Mouse (Mus musculus): ENCODE results near the gene Naa11. TPM values are rescaled to one million over a fixed set of nuclear protein-coding genes. Genes with fewer than 3 reads are reported as not detected.

Naa11 gene
- polyA plus RNA-seq (2015; fragmentation: Nextera tagmentation; extraction: Ambion mirVana), result 0.04 TPM in 1 of 2 replicates, not detected in the other

DNA sequence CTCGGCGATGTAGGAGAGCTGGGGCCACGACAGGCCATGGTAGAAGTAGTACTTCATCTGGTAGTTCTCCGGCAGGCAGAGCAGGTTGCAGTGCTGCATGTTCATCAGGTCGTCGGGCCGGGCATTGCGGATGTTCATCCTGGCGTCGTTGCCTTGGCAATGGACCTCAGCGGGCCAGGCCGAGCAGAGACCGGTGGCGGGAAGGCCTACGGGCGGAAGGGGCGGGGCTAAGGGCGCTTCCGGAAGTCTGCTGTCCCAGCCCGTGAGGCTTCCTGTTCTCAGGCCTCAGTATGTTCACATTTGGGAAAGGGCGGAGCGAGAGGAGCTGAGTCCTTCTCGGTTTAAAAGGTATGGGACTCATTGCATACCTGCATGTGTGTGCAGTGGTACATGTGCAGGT is at the start of gene Naa11:
Gene Naa11 (minus strand): TSS at position 220 of the 400 bp plus-strand sequence.
- Histone ChIP-seq H3K9me3 (no peaks in the 10 kb centered on the region), H3K9ac (no peak within 1 kb of the TSS), H3K27ac (replicated peaks) (no peak within 1 kb of the TSS), H3K4me3 (no peak within 1 kb of the TSS), H3K4me1 (peaks cover 20% of the 10 kb centered on the region), H3K36me3 (no peaks in the 10 kb centered on the region), H3K4me2 (no peak within 1 kb of the TSS), H3K27me3 (replicated peaks) (no peaks in the 10 kb centered on the region)
- no peak for ATAC-seq (ENCODE audit: extremely low read depth, insufficient number of reproducible peaks, low FRiP score, low TSS enrichment)
- 89% methylated on average over 23 of the region's 23 CpGs for WGBS

DNA sequence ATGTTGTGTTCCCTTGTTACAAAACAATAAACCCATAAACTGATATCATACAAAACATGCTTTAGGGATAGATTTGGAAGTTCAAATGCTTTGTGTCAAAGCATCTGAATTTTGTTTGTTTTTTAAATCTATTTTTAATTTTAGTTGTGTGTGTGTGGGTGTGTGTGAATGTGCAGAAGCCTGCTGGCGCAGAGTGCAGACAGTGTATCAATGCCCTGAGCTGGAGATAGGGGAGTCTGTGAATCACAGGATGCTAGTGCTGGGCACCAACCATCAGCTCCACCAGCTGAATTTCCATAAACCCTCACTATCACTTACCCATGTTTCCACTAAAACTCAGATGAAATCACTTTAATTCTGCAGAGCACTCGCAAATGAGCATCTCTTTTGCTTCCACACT is 40.3 kb upstream of the Naa11 start:
- H3K9ac ChIP-seq, result no peak overlapping the region
- no peak overlapping the region for H3K4me2 ChIP-seq
- 71% methylated on average over 2 of the region's 2 CpGs for WGBS
- H3K27ac ChIP-seq (replicated peaks), result no peak overlapping the region
- H3K36me3 ChIP-seq, result no peaks in the 10 kb centered on the region
- no peak overlapping the region for H3K4me3 ChIP-seq
- H3K9me3 ChIP-seq, result no peaks in the 10 kb centered on the region
- no peaks in the 10 kb centered on the region for H3K27me3 ChIP-seq (replicated peaks)
- H3K4me1 ChIP-seq, result no peaks in the 10 kb centered on the region
- ATAC-seq (ENCODE audit: extremely low read depth, insufficient number of reproducible peaks, low FRiP score, low TSS enrichment), result no peak

DNA sequence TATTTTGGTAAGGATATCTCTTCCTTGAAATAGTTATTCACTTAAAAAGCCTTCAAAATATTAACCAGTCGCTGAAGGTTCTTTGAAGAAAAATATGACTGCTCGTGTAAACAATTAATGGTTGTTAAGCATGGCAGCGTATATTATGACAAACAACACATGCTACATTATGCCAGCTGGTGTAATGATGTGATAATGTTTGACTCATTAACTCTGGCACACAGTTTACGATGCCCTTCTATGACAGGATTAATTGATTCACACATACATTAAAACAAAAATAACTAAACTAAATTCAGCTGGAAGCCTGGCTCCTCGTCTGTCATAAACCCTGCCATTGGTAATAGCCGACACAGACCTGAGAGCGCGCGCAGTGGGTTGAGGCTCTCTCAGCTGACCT is 37.8 kb upstream of the Naa11 start:
- H3K36me3 ChIP-seq, result no peaks in the 10 kb centered on the region
- 79% methylated on average over 9 of the region's 9 CpGs for WGBS
- H3K9me3 ChIP-seq, result no peaks in the 10 kb centered on the region
- no peak overlapping the region for H3K27ac ChIP-seq (replicated peaks)
- ATAC-seq (ENCODE audit: extremely low read depth, insufficient number of reproducible peaks, low FRiP score, low TSS enrichment), result no peak
- H3K4me2 ChIP-seq, result no peak overlapping the region
- no peak overlapping the region for H3K9ac ChIP-seq
- H3K27me3 ChIP-seq (replicated peaks), result no peaks in the 10 kb centered on the region
- no peak overlapping the region for H3K4me3 ChIP-seq
- no peaks in the 10 kb centered on the region for H3K4me1 ChIP-seq

GRCm38 (mm10) chr5:97421669-97422068 is 29.5 kb upstream of the Naa11 start:
- H3K4me1 ChIP-seq, result no peaks in the 10 kb centered on the region
- WGBS, result 78% methylated on average over 2 of the region's 2 CpGs

DNA sequence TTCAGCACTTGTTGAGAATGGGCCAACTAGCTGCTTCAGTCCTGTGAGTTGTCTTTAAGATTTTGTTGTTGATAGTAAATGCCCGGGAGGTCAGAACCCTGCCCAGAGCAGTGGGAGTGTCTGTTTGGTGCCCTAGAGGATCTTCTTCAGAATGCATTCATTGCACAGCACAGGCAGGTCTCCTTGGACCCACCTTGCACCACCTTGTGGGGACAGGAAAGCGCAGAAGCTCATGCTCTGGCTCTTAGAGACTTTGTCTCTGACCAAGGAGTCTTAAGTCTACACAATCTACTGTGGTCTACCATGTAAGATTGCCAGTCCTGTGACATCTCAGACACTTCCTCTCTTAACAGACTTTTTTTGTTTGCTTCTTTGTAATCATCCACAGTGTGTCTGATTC is 25.0 kb upstream of the Naa11 start:
- no peaks in the 10 kb centered on the region for H3K36me3 ChIP-seq
- H3K4me2 ChIP-seq, result no peak overlapping the region
- H3K27ac ChIP-seq (replicated peaks), result no peak overlapping the region
- 68% methylated on average over 2 of the region's 2 CpGs for WGBS
- no peaks in the 10 kb centered on the region for H3K4me1 ChIP-seq
- no peaks in the 10 kb centered on the region for H3K27me3 ChIP-seq (replicated peaks)
- H3K9ac ChIP-seq, result no peak overlapping the region
- H3K4me3 ChIP-seq, result no peak overlapping the region
- no peak for ATAC-seq (ENCODE audit: extremely low read depth, insufficient number of reproducible peaks, low FRiP score, low TSS enrichment)
- no peaks in the 10 kb centered on the region for H3K9me3 ChIP-seq

More at GRCm38 (mm10) chr5:97421669-97422068, 29.5 kb upstream of the Naa11 start:
- Histone ChIP-seq H3K36me3 (no peaks in the 10 kb centered on the region), H3K9me3 (no peaks in the 10 kb centered on the region), H3K27me3 (replicated peaks) (no peaks in the 10 kb centered on the region), H3K27ac (replicated peaks) (no peak overlapping the region), H3K4me2 (no peak overlapping the region), H3K4me3 (no peak overlapping the region), H3K9ac (no peak overlapping the region)
- ATAC-seq (ENCODE audit: extremely low read depth, insufficient number of reproducible peaks, low FRiP score, low TSS enrichment), result no peak

- no peaks in the 10 kb centered on the region for H3K27me3 ChIP-seq (replicated peaks)
- H3K4me2 ChIP-seq, result no peak overlapping the region
- no peak overlapping the region for H3K9ac ChIP-seq
- 64% methylated on average over 6 of the region's 6 CpGs for WGBS
- no peaks in the 10 kb centered on the region for H3K9me3 ChIP-seq
- no peak for ATAC-seq (ENCODE audit: extremely low read depth, insufficient number of reproducible peaks, low FRiP score, low TSS enrichment)
- no peak overlapping the region for H3K27ac ChIP-seq (replicated peaks)
- no peaks in the 10 kb centered on the region for H3K4me1 ChIP-seq
- no peak overlapping the region for H3K4me3 ChIP-seq
- H3K36me3 ChIP-seq, result no peaks in the 10 kb centered on the region
Observed at GRCm38 (mm10) chr5:97415837-97416236, 23.7 kb upstream of the Naa11 start.

GRCm38 (mm10) chr5:97413716-97414115 is 21.5 kb upstream of the Naa11 start:
- no peak for ATAC-seq (ENCODE audit: extremely low read depth, insufficient number of reproducible peaks, low FRiP score, low TSS enrichment)
- Histone ChIP-seq H3K4me2 (no peak overlapping the region), H3K27me3 (replicated peaks) (no peaks in the 10 kb centered on the region), H3K4me1 (no peaks in the 10 kb centered on the region), H3K9ac (no peak overlapping the region), H3K4me3 (no peak overlapping the region), H3K36me3 (no peaks in the 10 kb centered on the region), H3K9me3 (no peaks in the 10 kb centered on the region), H3K27ac (replicated peaks) (no peak overlapping the region)
- 75% methylated on average over 3 of the region's 3 CpGs for WGBS

DNA sequence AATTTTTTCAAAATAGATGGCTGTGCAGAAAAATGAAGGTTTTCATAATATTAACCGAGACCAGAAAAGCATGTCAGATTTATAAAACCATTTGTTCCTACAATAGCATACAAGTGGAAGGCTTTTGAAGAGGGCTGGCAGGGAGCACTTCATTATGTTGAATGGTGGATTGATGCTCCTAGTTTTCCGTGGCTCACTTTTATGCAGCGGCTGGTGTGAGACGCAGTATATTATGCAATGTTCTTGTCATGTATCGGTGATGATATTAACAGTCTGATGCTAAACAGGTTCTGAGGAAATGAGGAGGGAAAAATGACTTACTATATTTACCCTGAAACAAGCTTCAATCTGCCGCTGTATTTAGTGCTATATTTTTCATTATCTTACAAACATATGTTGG is 18.0 kb upstream of the Naa11 start:
- no peak for ATAC-seq (ENCODE audit: extremely low read depth, insufficient number of reproducible peaks, low FRiP score, low TSS enrichment)
- peaks cover 4% of the 10 kb centered on the region; the same call in 1 of the 2 replicates for H3K9me3 ChIP-seq
- no peak overlapping the region for H3K4me2 ChIP-seq
- H3K4me3 ChIP-seq, result no peak overlapping the region
- WGBS, result 81% methylated on average over 6 of the region's 6 CpGs
- no peaks in the 10 kb centered on the region for H3K4me1 ChIP-seq
- no peaks in the 10 kb centered on the region for H3K36me3 ChIP-seq
- H3K9ac ChIP-seq, result no peak overlapping the region
- no peaks in the 10 kb centered on the region for H3K27me3 ChIP-seq (replicated peaks)
- H3K27ac ChIP-seq (replicated peaks), result no peak overlapping the region

DNA sequence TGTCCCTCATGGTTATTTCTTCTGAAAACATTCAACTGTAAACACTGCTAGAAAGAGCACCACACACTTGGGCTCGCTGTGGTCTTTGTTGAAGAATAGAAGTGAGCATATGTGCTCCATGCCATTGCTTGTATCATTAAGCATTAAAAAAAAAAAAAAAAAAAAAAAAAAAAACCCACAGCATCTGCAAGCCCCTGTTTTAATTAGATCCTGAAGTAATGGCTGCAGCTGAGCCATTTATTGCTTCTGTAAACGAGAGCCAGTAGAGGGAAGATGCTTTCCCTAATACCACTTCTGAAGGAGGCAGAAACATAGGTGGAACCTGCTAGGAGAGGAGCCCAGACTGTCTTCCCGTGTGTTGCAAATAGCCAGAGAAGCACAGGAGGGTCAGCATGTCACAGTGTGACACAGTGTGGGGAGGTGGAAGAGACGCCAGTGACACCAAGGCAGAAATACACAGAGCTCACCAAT is 17.1 kb upstream of the Naa11 start:
- 63% methylated on average over 4 of the region's 4 CpGs for WGBS
- H3K9me3 ChIP-seq, result peaks cover 4% of the 10 kb centered on the region; the same call in 1 of the 2 replicates
- no peak for ATAC-seq (ENCODE audit: extremely low read depth, insufficient number of reproducible peaks, low FRiP score, low TSS enrichment)
- H3K4me1 ChIP-seq, result no peaks in the 10 kb centered on the region
- H3K9ac ChIP-seq, result no peak overlapping the region
- H3K4me2 ChIP-seq, result no peak overlapping the region
- H3K4me3 ChIP-seq, result no peak overlapping the region
- no peaks in the 10 kb centered on the region for H3K27me3 ChIP-seq (replicated peaks)
- no peak overlapping the region for H3K27ac ChIP-seq (replicated peaks)
- H3K36me3 ChIP-seq, result no peaks in the 10 kb centered on the region

DNA sequence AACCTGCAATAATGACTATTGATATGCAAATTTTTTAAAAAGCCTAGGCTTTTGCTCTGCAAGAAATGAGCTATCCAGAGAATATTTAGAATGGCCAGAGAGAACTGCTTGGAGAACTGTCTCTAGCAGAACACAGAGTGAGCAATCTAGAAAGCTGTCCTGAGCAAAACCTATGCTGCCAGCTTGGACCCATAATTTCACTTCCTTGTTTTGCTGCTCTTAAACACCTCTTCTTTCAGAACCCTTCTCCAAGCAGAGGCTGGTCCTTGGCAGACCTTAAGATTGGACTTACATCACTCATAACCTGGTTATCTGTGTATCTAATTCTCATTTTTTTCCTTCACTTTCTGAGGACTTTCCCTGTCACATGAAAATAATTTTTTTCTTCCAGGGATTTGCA is 8.9 kb upstream of the Naa11 start:
- ATAC-seq (ENCODE audit: extremely low read depth, insufficient number of reproducible peaks, low FRiP score, low TSS enrichment), result no peak
- Histone ChIP-seq H3K9me3 (no peaks in the 10 kb centered on the region), H3K27ac (replicated peaks) (no peak overlapping the region), H3K4me1 (no peaks in the 10 kb centered on the region), H3K27me3 (replicated peaks) (no peaks in the 10 kb centered on the region), H3K9ac (no peak overlapping the region), H3K36me3 (no peaks in the 10 kb centered on the region), H3K4me3 (no peak overlapping the region), H3K4me2 (no peak overlapping the region)

DNA sequence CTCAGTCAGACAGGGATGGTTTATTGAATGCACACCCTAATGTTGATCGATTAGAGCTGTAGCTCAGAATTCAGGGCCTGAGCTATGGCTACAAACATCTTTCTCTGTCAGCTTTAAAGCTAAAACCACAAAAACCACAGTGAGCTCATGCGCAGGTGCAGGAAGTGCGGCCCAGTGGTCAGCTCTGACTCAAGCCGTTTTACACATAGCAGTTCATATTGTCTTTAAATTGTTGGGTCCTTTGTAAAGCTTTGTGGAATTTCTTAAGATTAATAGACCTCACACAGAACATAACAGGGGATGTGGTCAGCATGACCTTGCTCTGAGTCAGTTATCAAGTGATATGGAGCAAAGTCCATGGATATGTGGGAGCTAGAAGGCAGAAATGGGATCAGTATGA is 5.4 kb upstream of the Naa11 start:
- Histone ChIP-seq H3K4me1 (no peaks in the 10 kb centered on the region), H3K4me2 (no peak overlapping the region), H3K27me3 (replicated peaks) (no peaks in the 10 kb centered on the region), H3K9ac (no peak overlapping the region), H3K9me3 (no peaks in the 10 kb centered on the region), H3K4me3 (no peak overlapping the region), H3K36me3 (no peaks in the 10 kb centered on the region), H3K27ac (replicated peaks) (no peak overlapping the region)
- ATAC-seq (ENCODE audit: extremely low read depth, insufficient number of reproducible peaks, low FRiP score, low TSS enrichment), result no peak
- WGBS, result 84% methylated on average over 4 of the region's 4 CpGs

DNA sequence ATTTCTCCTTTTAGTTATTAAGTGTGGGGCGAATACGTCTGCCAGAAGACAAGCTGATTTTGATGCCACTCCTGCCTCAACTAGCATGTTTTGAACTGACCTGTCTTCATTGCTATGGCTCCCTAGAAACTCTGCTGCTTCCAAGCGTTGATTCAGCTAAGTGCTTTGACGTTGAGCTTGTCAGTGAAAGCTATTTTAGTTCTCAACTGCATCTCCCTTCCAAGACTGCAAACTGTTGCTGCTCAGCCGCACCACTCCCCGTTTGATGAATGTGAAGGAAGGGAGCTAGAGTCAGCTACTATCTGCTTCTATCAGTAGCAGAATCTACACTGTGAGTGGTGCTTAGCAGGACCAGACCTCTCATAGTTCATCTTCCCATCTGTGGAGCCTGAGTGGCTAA is 4.6 kb downstream of the Naa11 start:
- peaks cover 27% of the 10 kb centered on the region for H3K4me1 ChIP-seq
- H3K27ac ChIP-seq (replicated peaks), result peak overlapping the region; percentile 52
- H3K9me3 ChIP-seq, result no peaks in the 10 kb centered on the region
- ATAC-seq (ENCODE audit: extremely low read depth, insufficient number of reproducible peaks, low FRiP score, low TSS enrichment), result no peak
- no peak overlapping the region for H3K9ac ChIP-seq
- peak overlapping the region; percentile 58 for H3K4me2 ChIP-seq
- no peaks in the 10 kb centered on the region for H3K27me3 ChIP-seq (replicated peaks)
- WGBS, result 33% methylated on average over 6 of the region's 6 CpGs
- H3K4me3 ChIP-seq, result peak overlapping the region; percentile 27
- H3K36me3 ChIP-seq, result no peaks in the 10 kb centered on the region

All from heart, embryonic 13.5 days (tissue).